In genomic region chr17:34034064-34034463, GRCm38 (mm10) we compare ENCODE assay signal across 8 mouse cellular contexts. TPM values are rescaled to one million over a fixed set of nuclear protein-coding genes. Genes with fewer than 3 reads are reported as not detected.
A peak's percentile ranks its signal among the peaks of the same experiment; 100 is the strongest.
DNase-seq lines count a peak whose midpoint lies in the region; ATAC-seq and TF ChIP-seq lines count a peak whose summit lies in the region.

No protein-coding gene starts in this region.

- peaks cover 3% of the 10 kb centered on the region; the same call in 1 of the 2 replicates for H3K36me3 ChIP-seq in hindbrain, embryonic 11.5 days (ENCODE audit: control insufficient read depth, insufficient read depth, low read length)
- H3K36me3 ChIP-seq in hindbrain, embryonic 16.5 days (ENCODE audit: control insufficient read depth, insufficient read depth, low read length) = peaks cover 36% of the 10 kb centered on the region
- peaks cover 74% of the 10 kb centered on the region for H3K36me3 ChIP-seq in E14TG2a.4 (ENCODE audit: insufficient read depth, low read length)
- peaks cover 57% of the 10 kb centered on the region for H3K36me3 ChIP-seq in midbrain, embryonic 13.5 days

- H3K9me3 ChIP-seq in hindbrain, embryonic 11.5 days (ENCODE audit: control insufficient read depth, low read length) = no peaks in the 10 kb centered on the region
- no peaks in the 10 kb centered on the region for H3K9me3 ChIP-seq in hindbrain, embryonic 16.5 days (ENCODE audit: control insufficient read depth, low read length)
- H3K9me3 ChIP-seq in E14TG2a.4 (ENCODE audit: low read length) = no peaks in the 10 kb centered on the region
- H3K9me3 ChIP-seq in midbrain, embryonic 13.5 days = no peaks in the 10 kb centered on the region

- no peaks in the 10 kb centered on the region for H3K27me3 ChIP-seq in hindbrain, embryonic 11.5 days (ENCODE audit: control insufficient read depth, insufficient read depth, low read length)
- no peaks in the 10 kb centered on the region for H3K27me3 ChIP-seq in hindbrain, embryonic 16.5 days (replicated peaks; ENCODE audit: control insufficient read depth, insufficient read depth, low read length)
- H3K27me3 ChIP-seq in E14TG2a.4 (ENCODE audit: insufficient read depth, low read length) = peaks cover 5% of the 10 kb centered on the region
- no peaks in the 10 kb centered on the region for H3K27me3 ChIP-seq in midbrain, embryonic 13.5 days

- peak; percentile 79 for TF ChIP-seq CTCF in E14TG2a.4 (conservative IDR thresholded peaks at IDR 0.05; ENCODE audit: low read length)

- no peak overlapping the region for H3K4me3 ChIP-seq in hindbrain, embryonic 11.5 days (ENCODE audit: low read depth, low read length)
- H3K4me3 ChIP-seq in hindbrain, embryonic 16.5 days (ENCODE audit: low read length) = no peak overlapping the region
- no peak overlapping the region for H3K4me3 ChIP-seq in E14TG2a.4 (replicated peaks; ENCODE audit: low read length)
- no peak overlapping the region for H3K4me3 ChIP-seq in midbrain, embryonic 13.5 days (replicated peaks)

- H3K4me1 ChIP-seq in hindbrain, embryonic 11.5 days (replicated peaks; ENCODE audit: control insufficient read depth, insufficient read depth, low read length) = peaks cover 16% of the 10 kb centered on the region
- H3K4me1 ChIP-seq in hindbrain, embryonic 16.5 days (ENCODE audit: control insufficient read depth, insufficient read depth, low read depth, low read length) = peaks cover 36% of the 10 kb centered on the region
- H3K4me1 ChIP-seq in E14TG2a.4 (replicated peaks; ENCODE audit: low read depth, low read length) = peaks cover 70% of the 10 kb centered on the region
- peaks cover 51% of the 10 kb centered on the region for H3K4me1 ChIP-seq in midbrain, embryonic 13.5 days (replicated peaks)

- H3K27ac ChIP-seq in hindbrain, embryonic 11.5 days (ENCODE audit: low read depth, low read length) = no peak overlapping the region
- H3K27ac ChIP-seq in hindbrain, embryonic 16.5 days (ENCODE audit: low read depth, low read length) = no peak overlapping the region
- no peak overlapping the region for H3K27ac ChIP-seq in midbrain, embryonic 13.5 days

- 78% methylated on average over 10 of the region's 10 CpGs for WGBS in hindbrain, embryonic 11.5 days
- WGBS in hindbrain, embryonic 16.5 days = 76% methylated on average over 10 of the region's 10 CpGs
- WGBS in midbrain, embryonic 13.5 days = 73% methylated on average over 10 of the region's 10 CpGs

- peak; percentile 81 for DNase-seq in hindbrain, embryonic 11.5 days (ENCODE audit: low spot score)
- DNase-seq in c-Kit-negative CD71-positive TER-119-positive erythroid progenitor cells, embryonic 14.5 days (ENCODE audit: low read depth, low spot score) = peak; percentile 71
- DNase-seq in frontal cortex, postnatal 36 days (ENCODE audit: low spot score in 2 of 2) = peak; percentile 74 to 76
- peak; percentile 78 to 82 for DNase-seq in layer of hippocampus, postnatal 10 days (ENCODE audit: low spot score in 2 of 2)
- DNase-seq in thymus, postnatal 0 days (ENCODE audit: low spot score) = peak; percentile 77

- H3K9ac ChIP-seq in hindbrain, embryonic 11.5 days (ENCODE audit: low read depth, low read length) = no peak overlapping the region
- H3K9ac ChIP-seq in hindbrain, embryonic 16.5 days (ENCODE audit: low read depth, low read length) = no peak overlapping the region
- H3K9ac ChIP-seq in midbrain, embryonic 13.5 days (replicated peaks) = no peak overlapping the region

- no peak overlapping the region for H3K4me2 ChIP-seq in hindbrain, embryonic 11.5 days (replicated peaks; ENCODE audit: low read depth, low read length)
- H3K4me2 ChIP-seq in hindbrain, embryonic 16.5 days (ENCODE audit: low read length) = no peak overlapping the region
- H3K4me2 ChIP-seq in midbrain, embryonic 13.5 days (replicated peaks) = 0 out of 2 replicates have a peak overlapping the region, but pooled peaks have one; percentile 12

- no peak for ATAC-seq in hindbrain, embryonic 11.5 days (ENCODE audit: low FRiP score)
- ATAC-seq in hindbrain, embryonic 16.5 days = no peak
- no peak for ATAC-seq in midbrain, embryonic 13.5 days

RNA-seq across cellular contexts. Expression of gene Rxrb, which starts 2.5 kb away (rescaled TPM):
- polyA plus RNA-seq in hindbrain, embryonic 11.5 days (2014; fragmentation: Nextera tagmentation; extraction: Ambion mirVana) = 16.3 and 16.8 TPM in 2 replicates
- 53.3 and 54.1 TPM in 2 replicates for polyA plus RNA-seq in hindbrain, embryonic 16.5 days (2015; fragmentation: Nextera tagmentation; extraction: Ambion mirVana)
- total RNA-seq in layer of hippocampus, postnatal 10 days (2021) = 10 to 100 TPM; 70.1 to 70.2 TPM
- polyA plus RNA-seq in midbrain, embryonic 13.5 days (2015; fragmentation: Nextera tagmentation; extraction: Ambion mirVana) = 57.9 and 62.7 TPM in 2 replicates
- polyA plus RNA-seq in thymus, postnatal 0 days (2015; fragmentation: Nextera tagmentation; extraction: Ambion mirVana) = 47.1 and 48.9 TPM in 2 replicates

RNA-seq across cellular contexts. Expression of gene Slc39a7, which starts 2.6 kb away (rescaled TPM):
- 75.9 and 80.3 TPM in 2 replicates for polyA plus RNA-seq in hindbrain, embryonic 11.5 days (2014; fragmentation: Nextera tagmentation; extraction: Ambion mirVana)
- 180 and 186 TPM in 2 replicates for polyA plus RNA-seq in hindbrain, embryonic 16.5 days (2015; fragmentation: Nextera tagmentation; extraction: Ambion mirVana)
- 100 to 1,000 TPM in 1 of 2 experiments, 10 to 100 TPM in 1; 82.8 to 108 TPM for total RNA-seq in layer of hippocampus, postnatal 10 days (2021)
- 176 and 180 TPM in 2 replicates for polyA plus RNA-seq in midbrain, embryonic 13.5 days (2015; fragmentation: Nextera tagmentation; extraction: Ambion mirVana)
- polyA plus RNA-seq in thymus, postnatal 0 days (2015; fragmentation: Nextera tagmentation; extraction: Ambion mirVana) = 90.5 and 96.5 TPM in 2 replicates

RNA-seq across cellular contexts. Expression of gene Col11a2, which starts 5.2 kb away (rescaled TPM):
- 0.91 and 1.4 TPM in 2 replicates for polyA plus RNA-seq in hindbrain, embryonic 11.5 days (2014; fragmentation: Nextera tagmentation; extraction: Ambion mirVana)
- polyA plus RNA-seq in hindbrain, embryonic 16.5 days (2015; fragmentation: Nextera tagmentation; extraction: Ambion mirVana) = 4.7 and 6.7 TPM in 2 replicates
- 10 to 100 TPM; 14.5 to 22.0 TPM for total RNA-seq in layer of hippocampus, postnatal 10 days (2021)
- 2.1 and 2.5 TPM in 2 replicates for polyA plus RNA-seq in midbrain, embryonic 13.5 days (2015; fragmentation: Nextera tagmentation; extraction: Ambion mirVana)
- 1.1 and 1.5 TPM in 2 replicates for polyA plus RNA-seq in thymus, postnatal 0 days (2015; fragmentation: Nextera tagmentation; extraction: Ambion mirVana)

RNA-seq across cellular contexts. Expression of gene H2-Ke6, which starts 6.2 kb away (rescaled TPM):
- polyA plus RNA-seq in hindbrain, embryonic 11.5 days (2014; fragmentation: Nextera tagmentation; extraction: Ambion mirVana) = 50.5 and 54.8 TPM in 2 replicates
- polyA plus RNA-seq in hindbrain, embryonic 16.5 days (2015; fragmentation: Nextera tagmentation; extraction: Ambion mirVana) = 69.5 and 74.1 TPM in 2 replicates
- 10 to 100 TPM; 48.6 to 51.6 TPM for total RNA-seq in layer of hippocampus, postnatal 10 days (2021)
- 80.5 and 91.7 TPM in 2 replicates for polyA plus RNA-seq in midbrain, embryonic 13.5 days (2015; fragmentation: Nextera tagmentation; extraction: Ambion mirVana)
- 77.4 and 82.2 TPM in 2 replicates for polyA plus RNA-seq in thymus, postnatal 0 days (2015; fragmentation: Nextera tagmentation; extraction: Ambion mirVana)

RNA-seq across cellular contexts. Expression of gene Ring1, which starts 9.6 kb away (rescaled TPM):
- 5.9 and 6.3 TPM in 2 replicates for polyA plus RNA-seq in hindbrain, embryonic 11.5 days (2014; fragmentation: Nextera tagmentation; extraction: Ambion mirVana)
- 17.3 and 18.5 TPM in 2 replicates for polyA plus RNA-seq in hindbrain, embryonic 16.5 days (2015; fragmentation: Nextera tagmentation; extraction: Ambion mirVana)
- 10 to 100 TPM; 27.8 to 34.2 TPM for total RNA-seq in layer of hippocampus, postnatal 10 days (2021)
- polyA plus RNA-seq in midbrain, embryonic 13.5 days (2015; fragmentation: Nextera tagmentation; extraction: Ambion mirVana) = 20.1 and 24.3 TPM in 2 replicates
- 14.5 and 20.9 TPM in 2 replicates for polyA plus RNA-seq in thymus, postnatal 0 days (2015; fragmentation: Nextera tagmentation; extraction: Ambion mirVana)
